In genomic region chr13:41881201-41881600, GRCm38 (mm10) we compare ENCODE assay signal across 14 mouse cellular contexts. TPM values are rescaled to one million over a fixed set of nuclear protein-coding genes. Genes with fewer than 3 reads are reported as not detected.
DNase-seq lines count a peak whose midpoint lies in the region; ATAC-seq lines count a peak whose summit lies in the region.
"Had no signal": no experiment of that assay in that cellular context is flagged by ENCODE, and none has a peak within 500 bp of the region (broad histone marks: within the 10 kb centered on the region; RNA-seq: fewer than 3 reads in every experiment).

No protein-coding gene starts in this region.

- H3K4me1 ChIP-seq in kidney, embryonic 14.5 days (ENCODE audit: control insufficient read depth, insufficient read depth, low read length): no peaks in the 10 kb centered on the region
- peaks cover 12% of the 10 kb centered on the region; the same call in 1 of the 2 replicates for H3K4me1 ChIP-seq in heart, embryonic 16.5 days (ENCODE audit: control insufficient read depth, insufficient read depth, low read length)
- H3K4me1 ChIP-seq: forebrain, embryonic 15.5 days; midbrain, embryonic 10.5 days had no signal

- no peaks in the 10 kb centered on the region for H3K36me3 ChIP-seq in kidney, embryonic 14.5 days (ENCODE audit: control insufficient read depth, insufficient read depth, low read length)
- no peaks in the 10 kb centered on the region for H3K36me3 ChIP-seq in heart, embryonic 16.5 days (ENCODE audit: control insufficient read depth, insufficient read depth)
- H3K36me3 ChIP-seq: forebrain, embryonic 15.5 days; midbrain, embryonic 10.5 days had no signal

- H3K4me2 ChIP-seq in kidney, embryonic 14.5 days (replicated peaks; ENCODE audit: low read depth, low read length): no peak overlapping the region
- no peak overlapping the region for H3K4me2 ChIP-seq in heart, embryonic 16.5 days (ENCODE audit: low read depth, low read length)
- H3K4me2 ChIP-seq: forebrain, embryonic 15.5 days; liver, embryonic 11.5 days had no signal

- no peaks in the 10 kb centered on the region for H3K9me3 ChIP-seq in kidney, embryonic 14.5 days (ENCODE audit: control insufficient read depth, low read length)
- no peaks in the 10 kb centered on the region for H3K9me3 ChIP-seq in heart, embryonic 16.5 days (replicated peaks; ENCODE audit: control insufficient read depth, low read length)
- H3K9me3 ChIP-seq: forebrain, embryonic 15.5 days; midbrain, embryonic 10.5 days had no signal

- no peak overlapping the region for H3K9ac ChIP-seq in kidney, embryonic 14.5 days (ENCODE audit: low read depth, low read length)
- H3K9ac ChIP-seq in heart, embryonic 16.5 days (ENCODE audit: low read length): no peak overlapping the region
- H3K9ac ChIP-seq: forebrain, embryonic 15.5 days had no signal

- no peak for ATAC-seq in kidney, embryonic 14.5 days (ENCODE audit: low FRiP score, low TSS enrichment)
- peak; percentile 87 for ATAC-seq in heart, embryonic 16.5 days (replicated peaks; ENCODE audit: extremely low read depth, insufficient read depth, low FRiP score)
- no peak for ATAC-seq in activated CD4-positive, CD25-positive, alpha-beta regulatory T cell, adult 4 months
- no peak for ATAC-seq in megakaryocyte-erythroid progenitor cell, adult 5-6 weeks (replicated peaks; ENCODE audit: low FRiP score, low TSS enrichment, poor library complexity, severe bottlenecking)
- ATAC-seq: forebrain, embryonic 15.5 days had no signal

- WGBS in kidney, embryonic 14.5 days: 76% methylated on average over 2 of the region's 2 CpGs
- WGBS in heart, embryonic 16.5 days: 22% methylated on average over 2 of the region's 2 CpGs

- peak; percentile 13 for DNase-seq in kidney, postnatal 10 days
- DNase-seq in MN1 (ENCODE audit: low spot score): peak; percentile 7
- DNase-seq in adrenal gland, postnatal 10 days: peak; percentile 80
- DNase-seq: embryo, embryonic 11 days; gastrocnemius, postnatal 36 days had no signal

- no peak overlapping the region for H3K4me3 ChIP-seq in kidney, embryonic 14.5 days (ENCODE audit: low read length)
- no peak overlapping the region for H3K4me3 ChIP-seq in heart, embryonic 16.5 days (ENCODE audit: low read length)
- H3K4me3 ChIP-seq: forebrain, embryonic 15.5 days; left cerebral cortex, adult 2 months; midbrain, embryonic 10.5 days had no signal

- H3K27ac ChIP-seq in kidney, embryonic 14.5 days (ENCODE audit: low read depth, low read length): no peak overlapping the region
- H3K27ac ChIP-seq in heart, embryonic 16.5 days (ENCODE audit: low read length): peak overlapping the region; percentile 54; the same call in 1 of the 2 replicates
- H3K27ac ChIP-seq: forebrain, embryonic 15.5 days; kidney, postnatal 0 days; left cerebral cortex, adult 2 months; midbrain, embryonic 10.5 days had no signal

- no peaks in the 10 kb centered on the region for H3K27me3 ChIP-seq in kidney, embryonic 14.5 days (ENCODE audit: control insufficient read depth, insufficient read depth, low read length)
- H3K27me3 ChIP-seq in heart, embryonic 16.5 days (ENCODE audit: control insufficient read depth, insufficient read depth, low read length): no peaks in the 10 kb centered on the region
- H3K27me3 ChIP-seq: forebrain, embryonic 15.5 days had no signal

RNA-seq across cellular contexts. Expression of gene Adtrp, which starts 33.7 kb away (rescaled TPM):
- polyA plus RNA-seq in kidney, embryonic 14.5 days (2014; fragmentation: Nextera tagmentation; extraction: Ambion mirVana): 0.23 and 0.67 TPM in 2 replicates
- 100 to 1,000 TPM in 1 of 2 experiments, 10 to 100 TPM in 1; 74.8 to 101 TPM for total RNA-seq in adrenal gland, postnatal 10 days (2021)
- 0.22 TPM in 1 of 2 replicates, not detected in the other for polyA plus RNA-seq in heart, embryonic 16.5 days (2015; fragmentation: Nextera tagmentation; extraction: Ambion mirVana)
- under 1 TPM in 1 of 2 experiments, not detected in 1; 0.74 TPM for polyA plus RNA-seq in activated CD4-positive, CD25-positive, alpha-beta regulatory T cell, adult 4 months (2017; shearing (Covaris generic))
- total RNA-seq in megakaryocyte-erythroid progenitor cell, adult 5-6 weeks (2014; fragmentation: Nextera tagmentation): not detected in 2 replicates
- total RNA-seq in megakaryocyte-erythroid progenitor cell, adult 5-6 weeks (2017): not detected in 2 replicates
- total RNA-seq: left cerebral cortex, adult 2 months had no signal
- polyA plus RNA-seq: forebrain, embryonic 15.5 days; midbrain, embryonic 10.5 days had no signal

Comparison
In these comparisons a context has a peak if more than half of its experiments do, and no peak if none do; other contexts are left out.
1. DNase-seq: peak in every context shown above with its lines; median percentile 80 in adrenal gland, postnatal 10 days; 13 in kidney, postnatal 10 days; 7 in MN1.